Mouse (Mus musculus) small intestine, adult 2 months (tissue): ENCODE results near the gene Ckap4. TPM values are rescaled to one million over a fixed set of nuclear protein-coding genes. Genes with fewer than 3 reads are reported as not detected.

Source experiments
- H3K27ac ChIP-seq: fragments of 200-500 bp; 2 replicates; pipeline ENCODE4 v1.5.1; 2012; ENCODE audit warnings: low read depth, low read length, control low read depth, inconsistent platforms; ENCODE audit not compliant: insufficient read depth
- H3K27me3 ChIP-seq: fragments of 200-500 bp; 2 replicates; pipeline ENCODE4 v1.6.1; 2012; ENCODE audit warnings: mild to moderate bottlenecking, moderate library complexity, low read length, inconsistent platforms; ENCODE audit not compliant: control insufficient read depth, insufficient read depth
- H3K36me3 ChIP-seq: fragments of 200-500 bp; 2 replicates; pipeline ENCODE4 v1.6.1; 2012; ENCODE audit warnings: mild to moderate bottlenecking, low read length, control low read depth, inconsistent platforms; ENCODE audit not compliant: control insufficient read depth, insufficient read depth
- H3K4me1 ChIP-seq: fragments of 200-500 bp; 2 replicates; pipeline ENCODE4 v1.6.1; 2012; ENCODE audit warnings: low read length, inconsistent platforms, mixed read lengths; ENCODE audit not compliant: control insufficient read depth, insufficient read depth, insufficient read length
- H3K4me3 ChIP-seq: fragments of 200-500 bp; 2 replicates; pipeline ENCODE4 v1.5.1; 2012; ENCODE audit warnings: low read depth, mild to moderate bottlenecking, control low read depth, inconsistent platforms, low read length, moderate library complexity
- CTCF ChIP-seq: fragments of 200-500 bp; IDR thresholded peaks from 2 replicates; pipeline ENCODE4 v1.5.1; 2012; ENCODE audit warnings: low read depth, mild to moderate bottlenecking, control low read depth, inconsistent platforms, low read length, moderate library complexity, mixed read lengths; ENCODE audit not compliant: insufficient replicate concordance, insufficient read length; ENCODE audit errors: extremely low read depth
- POLR2A ChIP-seq: fragments of 200-500 bp; IDR thresholded peaks from 2 replicates; pipeline ENCODE4 v1.6.1; 2012; ENCODE audit warnings: low read depth, mild to moderate bottlenecking, control low read depth, inconsistent platforms, low read length, moderate library complexity
- WGBS: fragments of 180-500 bp; shearing (Covaris S2); methylation state at CpG from one replicate; pipeline ENCODE4 v1.1.7; 2018; 5-methylcytosine and 5-hydroxymethylcytosine counted together
- polyA plus RNA-seq: library from polyadenylated mRNA; depleted of rRNA; stranded (reverse); fragments of >200 nt; gene quantifications from 2 replicates; pipeline ENCODE4 v1.2.3, GENCODE M21; 2012

Ckap4 gene
- polyA plus RNA-seq, 1 experiment: 15.2 TPM

- no peak overlapping the region for H3K27ac ChIP-seq
- no peak overlapping the region for H3K4me3 ChIP-seq
- H3K4me1 ChIP-seq: peaks cover 12% of the 10 kb centered on the region; the same call in 1 of the 2 replicates
- TF ChIP-seq POLR2A (no peak), CTCF (no peak)
- no peaks in the 10 kb centered on the region for H3K27me3 ChIP-seq
- H3K36me3 ChIP-seq: no peaks in the 10 kb centered on the region
- WGBS: 63% methylated on average over 17 of the region's 17 CpGs
Measured at GRCm38 (mm10) chr10:84549146-84549919, 15.5 kb upstream of the Ckap4 start.

GRCm38 (mm10) chr10:84544841-84545610 lies 11.2 kb upstream of the Ckap4 start:
- WGBS: 26% methylated on average over 7 of the region's 7 CpGs
- TF ChIP-seq CTCF (no peak), POLR2A (no peak)

GRCm38 (mm10) chr10:84542802-84543658 lies 9.2 kb upstream of the Ckap4 start:
- Histone ChIP-seq H3K36me3 (no peaks in the 10 kb centered on the region), H3K4me1 (peaks cover 11% of the 10 kb centered on the region; the same call in 1 of the 2 replicates), H3K27me3 (no peaks in the 10 kb centered on the region), H3K27ac (no peak overlapping the region), H3K4me3 (no peak overlapping the region)
- no peak for TF ChIP-seq CTCF
- no peak for TF ChIP-seq POLR2A
- WGBS: 45% methylated on average over 11 of the region's 11 CpGs

More at GRCm38 (mm10) chr10:84544841-84545610, 11.2 kb upstream of the Ckap4 start:
- H3K27me3 ChIP-seq: no peaks in the 10 kb centered on the region
- H3K4me3 ChIP-seq: no peak overlapping the region
- H3K4me1 ChIP-seq: peaks cover 17% of the 10 kb centered on the region; the same call in 1 of the 2 replicates
- H3K27ac ChIP-seq: no peak overlapping the region
- H3K36me3 ChIP-seq: no peaks in the 10 kb centered on the region

GRCm38 (mm10) chr10:84539651-84540050 lies 5.8 kb upstream of the Ckap4 start:
- WGBS: 92% methylated on average over 6 of the region's 6 CpGs
- TF ChIP-seq POLR2A: no peak
- no peak for TF ChIP-seq CTCF

GRCm38 (mm10) chr10:84535859-84536258 lies 2.0 kb upstream of the Ckap4 start:
- Histone ChIP-seq H3K4me3 (no peak overlapping the region), H3K36me3 (no peaks in the 10 kb centered on the region), H3K4me1 (peaks cover 4% of the 10 kb centered on the region; the same call in 1 of the 2 replicates), H3K27me3 (no peaks in the 10 kb centered on the region), H3K27ac (peak overlapping the region; percentile 38; the same call in 1 of the 2 replicates)
- WGBS: 36% methylated on average over 4 of the region's 4 CpGs
- TF ChIP-seq POLR2A (no peak), CTCF (no peak)

More at GRCm38 (mm10) chr10:84539651-84540050, 5.8 kb upstream of the Ckap4 start:
- H3K36me3 ChIP-seq: no peaks in the 10 kb centered on the region
- H3K4me3 ChIP-seq: no peak overlapping the region
- H3K4me1 ChIP-seq: peaks cover 8% of the 10 kb centered on the region; the same call in 1 of the 2 replicates
- no peaks in the 10 kb centered on the region for H3K27me3 ChIP-seq
- no peak overlapping the region for H3K27ac ChIP-seq

- 75% methylated on average over 5 of the region's 5 CpGs for WGBS
- Histone ChIP-seq H3K4me1 (peaks cover 4% of the 10 kb centered on the region; the same call in 1 of the 2 replicates), H3K27me3 (no peaks in the 10 kb centered on the region), H3K27ac (peak overlapping the region; percentile 38; the same call in 1 of the 2 replicates), H3K36me3 (no peaks in the 10 kb centered on the region), H3K4me3 (no peak overlapping the region)
- TF ChIP-seq POLR2A: no peak
- TF ChIP-seq CTCF: no peak
Measured at GRCm38 (mm10) chr10:84535458-84535857, 1.6 kb upstream of the Ckap4 start.
